Mouse (Mus musculus) limb, embryonic 13.5 days (tissue): ENCODE results near the gene Iscu. TPM values are rescaled to one million over a fixed set of nuclear protein-coding genes. Genes with fewer than 3 reads are reported as not detected.
"Not testable (repeated sequence)": the region's sequence is repeated elsewhere in the genome, so short reads cannot be mapped to it uniquely, and the experiment has no call there.

ENCODE experiments used
- ATAC-seq: fragments of 200-750 bp; cut with Nextera tagmentation; 2 replicates; pipeline ENCODE4 v1.8.0; 2017; ENCODE audit warnings: low read depth, moderate number of reproducible peaks, moderate TSS enrichment; ENCODE audit not compliant: low FRiP score
- H3K27ac ChIP-seq: fragments of 300-500 bp; sonication (generic); 2 replicates; pipeline ENCODE4 v1.5.1; 2015; ENCODE audit warnings: inconsistent platforms, mild to moderate bottlenecking, moderate library complexity
- H3K27me3 ChIP-seq: fragments of 300-500 bp; sonication (generic); 2 replicates; pipeline ENCODE4 v1.6.1; 2015; ENCODE audit warnings: mild to moderate bottlenecking, inconsistent platforms
- H3K36me3 ChIP-seq: fragments of 300-500 bp; sonication (generic); 2 replicates; pipeline ENCODE4 v1.6.1; 2015; ENCODE audit warnings: inconsistent platforms, mild to moderate bottlenecking, moderate library complexity
- H3K4me1 ChIP-seq: fragments of 300-500 bp; sonication (generic); 2 replicates; pipeline ENCODE4 v1.6.1; 2015; ENCODE audit warnings: inconsistent platforms
- H3K4me2 ChIP-seq: fragments of 300-500 bp; sonication (generic); replicated peaks from 2 replicates; pipeline ENCODE4 v1.6.1; 2015; ENCODE audit warnings: inconsistent platforms, mild to moderate bottlenecking, moderate library complexity
- H3K4me3 ChIP-seq: fragments of 300-500 bp; sonication (generic); 2 replicates; pipeline ENCODE4 v1.5.1; 2015; ENCODE audit warnings: moderate library complexity, mild to moderate bottlenecking, inconsistent platforms
- H3K9ac ChIP-seq: fragments of 300-500 bp; sonication (generic); 2 replicates; pipeline ENCODE4 v1.6.1; 2015; ENCODE audit warnings: mild to moderate bottlenecking, inconsistent platforms
- H3K9me3 ChIP-seq: fragments of 300-500 bp; sonication (generic); 2 replicates; pipeline ENCODE4 v1.6.1; 2016; ENCODE audit warnings: inconsistent platforms
- WGBS: fragments of 180-500 bp; shearing (Covaris S2); methylation state at CpG from one replicate; pipeline ENCODE4 v1.1.7; 2015; 5-methylcytosine and 5-hydroxymethylcytosine counted together
- polyA plus RNA-seq: library from polyadenylated mRNA; unstranded; fragments of >200 nt; fragmentation: Nextera tagmentation; extraction: Ambion mirVana; gene quantifications from 2 replicates; pipeline ENCODE4 v1.2.1, GENCODE M21; 2015

The Iscu gene
- polyA plus RNA-seq, 1 experiment from 2014 or later = 96.3 TPM

GRCm38 (mm10) chr5:113765641-113766526 lies 6.7 kb upstream of the Iscu start:
- Histone ChIP-seq H3K4me3 (no peak overlapping the region), H3K9me3 (no peaks in the 10 kb centered on the region), H3K36me3 (peaks cover 79% of the 10 kb centered on the region), H3K27ac (no peak overlapping the region), H3K27me3 (no peaks in the 10 kb centered on the region), H3K9ac (no peak overlapping the region), H3K4me2 (no peak overlapping the region), H3K4me1 (peaks cover 22% of the 10 kb centered on the region)
- 88% methylated on average over 13 of the region's 13 CpGs for WGBS
- no peak; the same call in 1 of the 2 replicates for ATAC-seq

GRCm38 (mm10) chr5:113768806-113769205 lies 3.7 kb upstream of the Iscu start:
- H3K27me3 ChIP-seq = no peaks in the 10 kb centered on the region
- H3K27ac ChIP-seq = no peak overlapping the region
- H3K36me3 ChIP-seq = peaks cover 50% of the 10 kb centered on the region
- no peak overlapping the region for H3K4me2 ChIP-seq
- ATAC-seq = no peak
- no peaks in the 10 kb centered on the region for H3K9me3 ChIP-seq
- no peak overlapping the region for H3K9ac ChIP-seq
- H3K4me3 ChIP-seq = no peak overlapping the region
- WGBS = 92% methylated on average over 8 of the region's 8 CpGs
- H3K4me1 ChIP-seq = peaks cover 29% of the 10 kb centered on the region

GRCm38 (mm10) chr5:113771213-113772162 lies 1.1 kb upstream of the Iscu start:
- Histone ChIP-seq H3K36me3 (peaks cover 53% of the 10 kb centered on the region), H3K27ac (peak overlapping the region; percentile 95), H3K4me3 (peak overlapping the region; percentile 99), H3K27me3 (no peaks in the 10 kb centered on the region), H3K4me1 (peaks cover 32% of the 10 kb centered on the region), H3K9me3 (no peaks in the 10 kb centered on the region), H3K9ac (peak overlapping the region; percentile 97), H3K4me2 (peak overlapping the region; percentile 94)
- ATAC-seq = peak; percentile 82
- under 1% methylated on average over 97 of the region's 97 CpGs for WGBS

GRCm38 (mm10) chr5:113772905-113773519 lies 464 bp downstream of the Iscu start:
- Histone ChIP-seq H3K27me3 (no peaks in the 10 kb centered on the region), H3K27ac (peak overlapping the region; percentile 63; the same call in 1 of the 2 replicates), H3K36me3 (peaks cover 51% of the 10 kb centered on the region), H3K4me1 (peaks cover 32% of the 10 kb centered on the region), H3K9me3 (no peaks in the 10 kb centered on the region), H3K4me3 (peak overlapping the region; percentile 99), H3K9ac (peak overlapping the region; percentile 81), H3K4me2 (peak overlapping the region; percentile 94)
- ATAC-seq = peak; percentile 39
- 1% methylated on average over 34 of the region's 38 CpGs for WGBS

DNA sequence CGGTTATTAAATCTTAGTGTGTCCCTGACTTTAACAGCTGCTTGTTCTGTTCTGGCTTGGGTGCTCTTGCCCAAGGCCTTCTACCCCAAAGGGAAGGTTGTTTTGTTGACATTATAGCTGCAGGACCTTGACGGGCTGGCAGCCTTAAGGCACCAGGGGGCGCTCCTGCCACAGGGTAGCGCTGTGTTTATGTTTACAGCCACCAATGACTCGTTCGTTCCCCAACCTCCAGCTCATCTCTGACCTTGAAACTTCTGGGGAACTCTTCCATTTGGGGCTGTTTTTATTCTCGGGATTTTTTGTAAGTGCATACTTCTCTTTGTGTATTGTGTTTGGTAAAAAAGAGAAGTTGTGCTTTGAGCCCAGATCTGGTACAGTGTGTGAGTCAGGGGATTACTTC lies 1.1 kb downstream of the Iscu start:
- Histone ChIP-seq H3K4me2 (peak overlapping the region; percentile 94), H3K27ac (no peak overlapping the region; the same call in 1 of the 2 replicates), H3K36me3 (peaks cover 50% of the 10 kb centered on the region), H3K9me3 (no peaks in the 10 kb centered on the region), H3K27me3 (no peaks in the 10 kb centered on the region), H3K4me1 (peaks cover 31% of the 10 kb centered on the region), H3K9ac (peak overlapping the region; percentile 81), H3K4me3 (peak overlapping the region; percentile 99)
- ATAC-seq = no peak
- WGBS = 1% methylated on average over 7 of the region's 7 CpGs

- Histone ChIP-seq H3K9ac (no peak overlapping the region), H3K4me1 (peaks cover 13% of the 10 kb centered on the region), H3K27ac (no peak overlapping the region), H3K27me3 (no peaks in the 10 kb centered on the region), H3K36me3 (peaks cover 43% of the 10 kb centered on the region), H3K9me3 (no peaks in the 10 kb centered on the region), H3K4me3 (no peak overlapping the region), H3K4me2 (no peak overlapping the region)
- 90% methylated on average over 10 of the region's 10 CpGs for WGBS
- no peak for ATAC-seq
These were observed 3.0 kb downstream of the Iscu start for GRCm38 (mm10) chr5:113775585-113775984.

GRCm38 (mm10) chr5:113776128-113776895 lies 3.8 kb downstream of the Iscu start:
- H3K27ac ChIP-seq = no peak overlapping the region
- H3K36me3 ChIP-seq = peaks cover 43% of the 10 kb centered on the region
- no peaks in the 10 kb centered on the region for H3K27me3 ChIP-seq
- WGBS = 89% methylated on average over 15 of the region's 15 CpGs
- H3K9me3 ChIP-seq = no peaks in the 10 kb centered on the region
- no peak overlapping the region for H3K4me2 ChIP-seq
- H3K4me3 ChIP-seq = no peak overlapping the region
- H3K4me1 ChIP-seq = peaks cover 18% of the 10 kb centered on the region
- no peak overlapping the region for H3K9ac ChIP-seq
- no peak for ATAC-seq

DNA sequence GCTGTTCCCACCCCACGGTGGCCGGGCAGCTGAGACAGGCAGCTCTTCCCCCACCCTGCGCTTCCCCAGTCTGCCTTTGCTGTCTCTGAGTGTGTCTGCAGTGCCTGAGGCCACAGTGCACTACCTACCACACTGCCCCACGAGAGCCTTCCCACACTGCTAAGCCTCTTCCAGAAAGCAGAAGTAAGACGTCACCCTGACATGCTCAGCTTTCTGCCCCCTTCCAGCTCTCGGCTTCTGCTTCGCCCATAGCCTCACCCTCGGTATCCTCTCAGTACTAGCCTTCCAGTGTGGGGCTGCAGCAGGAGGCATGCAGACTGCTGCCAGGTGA lies 4.3 kb downstream of the Iscu start:
- no peaks in the 10 kb centered on the region for H3K27me3 ChIP-seq
- no peak overlapping the region for H3K27ac ChIP-seq
- H3K4me3 ChIP-seq = no peak overlapping the region
- peaks cover 24% of the 10 kb centered on the region for H3K4me1 ChIP-seq
- peaks cover 43% of the 10 kb centered on the region for H3K36me3 ChIP-seq
- no peaks in the 10 kb centered on the region for H3K9me3 ChIP-seq
- 93% methylated on average over 8 of the region's 8 CpGs for WGBS
- no peak overlapping the region for H3K9ac ChIP-seq
- H3K4me2 ChIP-seq = no peak overlapping the region
- no peak for ATAC-seq

DNA sequence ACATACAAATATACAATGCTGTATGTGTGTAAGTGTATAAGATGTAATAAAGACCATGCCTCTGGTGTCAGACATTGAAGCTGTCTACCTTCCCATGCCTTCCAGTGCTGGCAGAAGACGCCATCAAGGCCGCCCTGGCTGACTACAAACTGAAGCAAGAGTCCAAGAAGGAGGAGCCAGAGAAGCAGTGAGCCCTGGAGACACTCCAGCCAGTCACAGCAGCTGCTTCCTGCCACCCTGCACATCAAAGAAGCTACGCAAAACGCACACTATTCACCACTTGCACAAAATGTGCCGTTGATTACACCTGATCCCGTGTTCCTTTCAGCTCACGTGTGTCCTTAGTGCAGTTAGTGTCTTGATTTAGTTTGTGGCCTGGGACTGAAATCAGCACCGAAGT lies 5.2 kb downstream of the Iscu start:
- H3K4me3 ChIP-seq, H3K9ac ChIP-seq, H3K27me3 ChIP-seq, H3K9me3 ChIP-seq, H3K27ac ChIP-seq, H3K4me2 ChIP-seq, ATAC-seq: not testable (repeated sequence)
- Histone ChIP-seq H3K4me1 (peaks cover 28% of the 10 kb centered on the region), H3K36me3 (peaks cover 43% of the 10 kb centered on the region)
- WGBS = 85% methylated on average over 8 of the region's 8 CpGs

GRCm38 (mm10) chr5:113779569-113779968 lies 7.0 kb downstream of the Iscu start:
- Histone ChIP-seq H3K27me3 (no peaks in the 10 kb centered on the region), H3K4me1 (peaks cover 36% of the 10 kb centered on the region), H3K4me2 (no peak overlapping the region), H3K36me3 (peaks cover 39% of the 10 kb centered on the region), H3K4me3 (no peak overlapping the region), H3K9ac (no peak overlapping the region), H3K27ac (no peak overlapping the region), H3K9me3 (no peaks in the 10 kb centered on the region)
- 61% methylated on average over 5 of the region's 5 CpGs for WGBS
- no peak for ATAC-seq

DNA sequence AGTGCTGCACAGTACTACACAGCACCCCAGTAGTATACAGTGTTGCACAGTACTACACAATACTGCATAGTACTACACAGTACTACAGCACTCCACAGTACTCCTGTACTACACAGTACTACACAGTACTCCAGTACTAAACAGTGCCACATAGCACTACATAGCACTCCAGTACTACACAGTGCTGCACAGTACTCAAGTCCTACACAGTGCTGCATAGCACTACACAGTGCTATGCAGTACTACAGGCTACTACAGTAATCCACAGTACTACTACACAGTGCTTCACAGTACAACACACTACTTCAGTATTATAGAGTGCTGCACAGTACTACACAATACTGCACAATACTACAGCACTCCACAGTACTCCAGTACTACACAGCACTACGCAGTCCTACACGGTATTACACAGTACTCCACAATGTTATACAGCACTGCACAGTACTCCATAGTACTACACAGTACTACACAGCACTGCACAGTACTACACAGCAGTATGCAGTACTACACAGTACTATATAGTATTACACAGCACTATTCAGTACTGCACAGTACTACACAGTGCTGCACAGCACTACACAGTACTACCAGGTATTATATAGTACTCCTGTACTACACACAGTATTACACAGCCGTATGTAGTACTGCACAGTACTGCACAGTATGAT lies 7.7 kb downstream of the Iscu start:
- peaks cover 40% of the 10 kb centered on the region for H3K4me1 ChIP-seq
- WGBS = 94% methylated on average over 3 of the region's 3 CpGs
- peaks cover 33% of the 10 kb centered on the region for H3K36me3 ChIP-seq
- H3K9me3 ChIP-seq = no peaks in the 10 kb centered on the region
- no peak for ATAC-seq
- no peak overlapping the region; the same call in 1 of the 2 replicates for H3K27ac ChIP-seq
- H3K4me2 ChIP-seq = no peak overlapping the region
- no peaks in the 10 kb centered on the region for H3K27me3 ChIP-seq
- no peak overlapping the region for H3K4me3 ChIP-seq
- H3K9ac ChIP-seq = no peak overlapping the region
